Mouse (Mus musculus): ENCODE measurements around the gene Sf3b3.

Sf3b3 gene

DNA sequence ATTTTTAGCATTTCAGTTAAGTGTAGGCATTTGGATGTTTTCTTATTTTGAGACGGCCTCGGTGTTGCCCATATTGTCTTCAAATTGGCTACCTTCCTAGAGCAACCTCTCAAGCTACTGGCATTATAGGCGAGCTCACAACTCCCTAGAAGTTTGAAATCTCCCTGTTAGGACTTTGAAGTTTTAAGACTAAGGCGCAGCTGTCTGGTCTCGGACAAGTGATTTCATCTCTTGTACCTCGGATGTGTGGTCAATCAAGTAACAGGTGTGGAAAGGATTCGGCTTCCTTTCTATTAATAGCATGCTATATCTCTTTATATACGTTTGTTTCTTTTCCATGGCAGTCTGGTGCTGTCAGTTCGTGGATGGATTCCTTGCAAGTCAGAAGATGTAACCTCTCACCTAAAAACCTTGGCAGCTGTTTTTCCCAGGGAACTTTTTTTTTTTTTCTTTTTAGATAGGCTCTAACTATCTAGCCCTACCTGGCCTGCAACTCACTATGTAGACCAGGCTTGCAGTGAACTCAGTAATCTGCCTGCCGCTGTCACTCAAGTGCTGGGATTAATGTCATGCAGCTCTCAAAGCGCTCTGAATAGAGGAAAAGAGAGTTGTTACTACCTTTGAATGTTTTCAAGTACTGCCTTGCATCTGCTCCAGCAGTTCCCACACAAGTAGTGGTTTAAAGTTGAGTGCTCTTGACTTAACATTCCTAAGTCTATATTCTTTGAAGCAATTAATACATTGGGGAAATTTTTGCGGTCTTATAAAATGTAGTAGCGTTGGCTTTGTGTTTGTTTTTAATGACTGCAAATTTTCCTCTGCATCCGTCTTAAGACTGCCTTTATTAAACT, 1.3 kb upstream of the Sf3b3 start:
- no peak for DNase-seq (ENCODE audit: low read depth, low spot score)

DNA sequence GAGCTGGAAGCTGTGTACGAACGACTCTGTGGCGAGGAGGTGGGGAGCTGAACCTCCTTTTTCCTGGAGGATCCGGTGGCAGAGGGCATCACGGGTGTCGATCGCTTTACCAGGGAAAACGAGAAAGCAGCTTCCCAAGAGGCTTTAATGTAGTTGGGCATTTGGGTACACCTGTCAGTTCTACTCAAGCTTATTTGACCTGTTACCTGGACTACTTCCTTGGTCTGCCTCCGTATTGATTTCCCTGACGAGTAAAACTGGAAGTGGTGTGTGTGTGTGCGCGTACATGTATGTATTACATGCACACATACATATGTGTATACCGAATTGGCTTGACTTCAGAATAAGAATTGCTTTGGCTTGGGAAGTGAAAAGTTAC, 573 bp upstream of the Sf3b3 start:
- DNase-seq (ENCODE audit: low read depth, low spot score), result no peak

DNA sequence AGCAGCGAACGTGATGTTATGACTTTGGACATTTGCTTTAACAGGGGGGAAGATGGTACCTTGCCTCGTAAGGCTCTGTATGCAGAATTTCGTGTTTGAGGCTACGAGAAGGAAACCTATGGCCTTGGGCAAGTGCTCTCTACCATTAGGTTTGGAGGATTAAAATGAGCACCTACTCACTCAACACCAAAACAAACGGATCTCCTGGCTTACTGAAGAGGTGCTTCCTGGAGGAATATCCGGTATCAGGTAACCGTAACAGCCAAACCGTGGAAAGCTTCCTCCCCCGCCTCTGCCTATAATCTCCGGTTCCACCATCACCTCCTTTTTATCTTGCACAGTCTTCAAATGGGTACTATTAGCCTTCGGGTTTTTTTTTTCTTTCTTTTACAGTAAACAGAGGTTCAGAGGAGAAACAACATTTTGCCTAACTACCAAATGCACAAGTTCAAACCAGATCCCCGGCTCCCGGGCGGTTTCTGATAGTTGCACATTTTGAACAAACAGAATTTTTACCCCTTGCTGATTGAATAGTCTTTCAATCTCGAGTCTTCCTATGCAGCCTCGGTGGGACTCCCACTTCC, 674 bp downstream of the Sf3b3 start:
- peak; percentile 11 for DNase-seq (ENCODE audit: low read depth, low spot score)

DNA sequence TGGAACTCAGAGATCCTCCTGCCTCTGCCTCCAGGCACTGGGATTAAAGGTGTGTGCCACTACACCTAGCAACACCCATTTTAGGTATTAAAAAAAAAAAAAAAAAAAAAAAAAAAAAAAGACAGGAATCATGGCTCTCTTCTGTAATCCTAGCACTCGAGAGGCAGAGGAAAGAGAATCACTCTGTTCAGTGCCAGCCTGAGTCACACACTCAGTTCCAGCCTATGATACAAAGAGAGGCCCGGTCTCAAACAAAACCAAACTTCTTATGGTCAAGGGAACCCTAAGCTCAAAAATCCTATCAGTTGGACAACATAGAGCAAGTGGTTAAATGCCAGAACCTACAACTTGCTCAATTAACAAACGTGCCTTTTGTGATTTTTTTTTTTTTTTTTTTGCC, 1.6 kb downstream of the Sf3b3 start:
- DNase-seq (ENCODE audit: low read depth, low spot score), result no peak

DNA sequence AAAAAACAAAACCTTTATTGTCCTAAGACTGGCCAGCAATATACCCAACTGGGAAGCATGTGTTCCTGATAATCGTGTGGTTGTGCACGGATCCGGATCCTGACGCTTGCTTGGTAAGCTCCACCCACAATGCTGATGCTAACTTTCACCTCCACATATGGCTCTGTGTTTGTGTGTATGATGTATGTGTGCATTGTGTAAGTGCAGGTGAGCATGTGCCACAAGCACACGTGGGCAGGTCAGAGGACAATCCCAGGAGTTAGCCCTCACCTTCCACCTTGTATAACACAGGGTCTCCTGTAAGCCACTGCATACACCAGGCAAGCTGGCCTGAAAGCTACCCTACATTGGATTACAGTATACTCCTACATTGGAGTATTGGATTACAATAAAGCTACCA, 3.4 kb downstream of the Sf3b3 start:
- no peak for DNase-seq (ENCODE audit: low read depth, low spot score)

DNA sequence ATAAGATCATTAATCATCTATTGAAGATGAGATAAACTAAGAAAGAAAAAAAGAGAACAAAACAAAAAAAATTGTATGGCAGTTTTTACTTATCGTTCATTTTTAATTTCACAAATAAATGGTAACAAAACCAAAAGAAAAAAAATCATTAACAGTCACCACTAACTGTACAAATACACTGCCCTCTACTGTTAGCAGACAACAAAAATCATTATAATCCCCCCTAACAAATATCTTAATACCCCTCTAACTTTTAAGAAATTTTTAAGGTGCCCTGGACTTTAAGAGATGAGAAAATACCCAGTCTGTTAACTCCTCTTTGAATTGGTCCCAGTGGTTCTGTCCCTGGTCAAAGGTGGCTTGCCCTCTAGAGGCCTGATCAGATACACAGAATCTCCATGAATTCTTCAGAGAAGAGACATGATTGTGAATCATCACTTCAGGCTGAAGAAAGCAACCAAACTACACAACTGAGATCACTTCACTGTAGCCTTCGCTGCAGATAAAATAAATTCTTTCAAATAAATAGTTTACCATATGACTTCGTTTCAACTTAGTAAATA, 4.5 kb downstream of the Sf3b3 start:
- no peak for DNase-seq (ENCODE audit: low read depth, low spot score)

DNA sequence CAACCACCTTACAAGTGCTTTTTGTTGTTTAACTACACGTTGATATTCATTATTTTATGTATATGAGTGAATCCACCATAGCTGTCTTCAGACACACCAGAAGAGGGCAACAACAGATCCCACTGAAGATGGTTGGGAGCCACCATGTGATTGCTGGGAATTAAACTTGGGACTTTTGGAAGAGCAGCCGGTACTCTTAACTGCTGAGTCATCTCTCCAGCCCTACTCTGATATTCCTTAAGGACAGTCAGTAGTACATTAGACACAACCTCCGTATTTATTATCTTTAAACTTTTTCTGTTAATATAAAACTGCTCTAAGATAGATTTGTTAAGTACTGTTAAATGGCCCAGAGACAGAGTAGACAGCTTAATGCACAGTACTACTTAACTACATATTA, 14.6 kb downstream of the Sf3b3 start:
- no peak for DNase-seq (ENCODE audit: low read depth, low spot score)

DNA sequence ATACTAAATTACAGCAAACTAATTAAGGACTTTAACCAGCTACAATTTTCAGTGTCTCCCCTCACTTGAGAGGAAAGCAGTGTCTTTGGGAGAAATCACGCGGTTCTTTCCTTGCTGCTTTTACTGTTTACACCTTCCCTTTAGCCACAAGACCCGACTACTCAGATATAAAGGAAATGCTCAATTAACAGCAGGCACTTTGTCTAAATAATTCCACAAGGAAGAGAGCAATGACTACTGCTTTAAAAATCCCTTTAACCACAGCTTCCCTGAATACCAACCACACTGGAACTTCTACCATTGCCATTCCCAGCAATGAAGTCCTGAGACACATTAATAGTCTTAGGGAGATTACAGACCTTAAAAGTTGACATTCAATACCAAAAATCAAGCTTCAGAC, 18.1 kb downstream of the Sf3b3 start:
- DNase-seq (ENCODE audit: low read depth, low spot score), result no peak

DNA sequence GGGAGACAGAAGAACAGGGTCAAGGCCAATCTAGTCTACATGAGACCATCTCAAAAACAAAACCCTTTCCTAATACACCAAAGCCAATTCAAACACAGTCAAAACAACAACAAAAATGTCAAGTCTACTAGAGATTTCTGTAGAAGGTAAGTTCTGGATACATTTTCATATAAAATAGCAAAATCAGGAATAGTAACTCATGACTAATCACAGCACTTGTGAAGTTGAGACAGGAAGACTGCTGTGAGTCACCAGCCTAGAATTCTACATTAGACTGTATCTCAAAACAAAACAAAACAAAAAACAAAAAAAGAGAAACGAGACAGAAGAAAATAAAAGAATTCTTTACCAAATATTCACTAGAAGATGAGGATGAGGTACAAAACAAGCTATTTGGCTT, 21.7 kb downstream of the Sf3b3 start:
- DNase-seq (ENCODE audit: low read depth, low spot score), result no peak

DNA sequence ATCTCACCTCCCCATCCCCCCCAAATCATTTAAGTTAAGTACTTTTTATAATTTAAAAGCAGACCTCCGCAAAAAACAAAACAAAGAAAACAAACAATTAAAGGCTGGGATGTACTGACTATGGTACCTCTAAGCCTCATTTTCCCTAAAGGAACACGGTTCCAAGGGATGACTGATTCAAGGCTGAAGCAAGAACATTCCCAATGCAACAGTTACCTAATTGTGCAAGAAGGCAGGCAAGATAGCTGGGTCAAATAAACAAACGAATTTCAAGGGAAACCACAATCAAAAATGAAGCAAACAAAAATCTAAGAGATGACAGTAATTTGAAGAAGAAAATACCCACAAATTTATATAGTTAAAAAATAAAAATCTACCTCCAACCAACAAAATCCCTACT, 24.6 kb downstream of the Sf3b3 start:
- DNase-seq (ENCODE audit: low read depth, low spot score), result no peak

DNA sequence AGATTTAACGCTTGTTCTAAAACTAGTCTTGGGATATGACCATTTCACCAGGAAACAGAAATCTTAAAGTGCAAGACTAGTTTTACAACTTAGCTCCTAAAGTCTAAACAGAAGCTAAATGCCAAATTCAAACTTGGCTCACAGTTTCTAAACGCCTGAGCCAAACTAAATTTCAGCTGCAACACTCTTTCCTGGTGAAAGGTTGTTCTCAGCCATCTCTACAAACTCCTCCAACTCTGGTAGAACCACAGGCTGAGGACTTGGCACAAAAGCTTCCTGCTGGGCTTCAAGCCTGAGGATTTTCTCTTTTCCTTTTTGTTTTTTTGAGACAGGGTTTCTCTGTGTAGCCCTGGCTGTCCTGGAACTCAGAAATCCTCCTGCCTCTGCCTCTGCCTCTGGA, 26.3 kb downstream of the Sf3b3 start:
- no peak for DNase-seq (ENCODE audit: low read depth, low spot score)

DNA sequence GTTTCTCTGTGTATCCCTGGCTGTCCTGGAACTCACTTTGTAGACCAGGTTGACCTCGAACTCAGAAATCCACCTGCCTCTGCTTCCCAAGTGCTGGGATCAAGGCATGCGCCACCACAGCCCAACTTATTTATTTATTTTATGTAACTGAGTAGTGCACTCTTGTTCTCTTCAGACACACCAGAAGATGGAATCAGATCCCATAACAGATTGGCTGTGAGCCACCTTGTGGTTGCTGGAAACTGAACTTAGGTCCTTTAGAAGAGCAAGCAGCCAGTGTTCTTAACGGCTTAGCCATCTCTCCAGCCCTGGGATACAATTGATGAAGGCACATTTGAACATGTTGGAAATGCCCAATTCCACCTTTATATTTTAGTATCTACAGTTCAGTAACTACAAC, 28.0 kb downstream of the Sf3b3 start:
- DNase-seq (ENCODE audit: low read depth, low spot score), result no peak

DNA sequence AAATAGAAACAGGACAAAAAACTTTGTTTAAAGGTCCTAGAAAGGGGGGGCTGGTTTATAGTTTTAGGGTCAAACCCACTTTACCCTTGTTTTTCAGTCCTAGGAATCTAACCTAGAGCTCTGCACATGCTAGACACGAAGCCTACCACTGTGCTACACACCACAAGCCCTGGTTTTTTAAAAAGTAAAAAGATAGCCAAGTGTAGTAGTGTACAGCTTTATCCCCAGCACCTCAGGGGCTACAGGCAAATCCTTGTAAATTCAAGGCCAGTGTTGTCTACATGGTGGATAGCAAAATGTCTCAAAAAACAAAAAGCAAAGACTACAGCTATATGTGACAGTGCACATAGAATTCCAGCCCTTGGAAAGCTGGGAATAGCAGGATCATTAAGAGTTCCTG, 29.6 kb downstream of the Sf3b3 start:
- DNase-seq (ENCODE audit: low read depth, low spot score), result no peak

DNA sequence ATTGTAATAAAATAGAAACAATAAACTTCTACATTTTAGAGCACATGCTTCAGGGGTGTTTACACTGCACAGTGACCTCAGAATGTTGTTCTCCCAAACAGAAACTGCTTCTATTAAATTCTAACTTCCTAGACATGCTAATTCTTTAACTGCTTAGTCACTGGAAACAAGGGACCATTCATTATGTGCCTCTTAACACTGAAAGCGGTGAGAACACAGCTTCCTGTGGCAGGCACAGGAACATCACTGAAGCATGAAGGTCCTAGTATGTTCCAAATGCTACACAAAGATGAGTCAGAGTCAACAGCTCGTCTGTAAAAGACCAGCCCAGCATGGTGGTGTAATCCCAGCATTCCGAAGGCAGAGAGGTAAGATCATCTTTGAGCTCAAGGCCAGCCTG, 31.3 kb downstream of the Sf3b3 start:
- no peak for DNase-seq (ENCODE audit: low read depth, low spot score)

DNA sequence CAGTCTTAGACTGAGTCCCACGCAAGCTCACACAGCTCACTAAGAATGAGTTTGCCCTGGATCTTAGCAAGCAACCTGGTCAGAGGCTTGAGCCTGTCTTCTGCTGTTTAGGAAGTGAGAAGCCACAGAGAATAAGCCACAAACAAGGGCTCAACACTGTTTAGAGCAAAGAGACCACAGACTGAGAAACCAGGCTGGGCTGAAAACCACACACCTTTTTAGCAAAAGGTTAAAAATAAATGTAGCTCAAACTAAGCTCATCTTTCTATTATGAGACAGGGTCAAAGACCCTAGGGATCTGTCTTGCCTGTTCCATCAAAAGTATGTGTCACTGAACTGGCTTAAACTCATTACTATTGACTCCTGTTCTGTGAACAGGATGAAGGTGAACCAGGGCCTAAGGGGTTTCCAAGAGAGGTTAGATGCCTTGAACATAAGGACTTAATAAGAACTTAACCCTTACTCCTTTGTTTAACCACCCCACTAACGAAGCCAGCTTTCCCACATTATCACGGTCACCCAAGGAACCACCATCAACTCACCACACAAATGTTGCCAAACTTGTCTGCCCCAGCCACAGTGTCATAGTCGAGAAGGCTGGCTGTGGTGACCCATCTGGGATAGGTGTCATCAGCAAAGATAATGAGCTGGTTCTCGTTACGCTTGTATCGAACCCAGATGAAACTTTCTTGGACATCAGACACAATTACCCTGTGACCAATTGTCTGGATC, 33.3 kb downstream of the Sf3b3 start:
- no peak for DNase-seq (ENCODE audit: low read depth, low spot score)

DNA sequence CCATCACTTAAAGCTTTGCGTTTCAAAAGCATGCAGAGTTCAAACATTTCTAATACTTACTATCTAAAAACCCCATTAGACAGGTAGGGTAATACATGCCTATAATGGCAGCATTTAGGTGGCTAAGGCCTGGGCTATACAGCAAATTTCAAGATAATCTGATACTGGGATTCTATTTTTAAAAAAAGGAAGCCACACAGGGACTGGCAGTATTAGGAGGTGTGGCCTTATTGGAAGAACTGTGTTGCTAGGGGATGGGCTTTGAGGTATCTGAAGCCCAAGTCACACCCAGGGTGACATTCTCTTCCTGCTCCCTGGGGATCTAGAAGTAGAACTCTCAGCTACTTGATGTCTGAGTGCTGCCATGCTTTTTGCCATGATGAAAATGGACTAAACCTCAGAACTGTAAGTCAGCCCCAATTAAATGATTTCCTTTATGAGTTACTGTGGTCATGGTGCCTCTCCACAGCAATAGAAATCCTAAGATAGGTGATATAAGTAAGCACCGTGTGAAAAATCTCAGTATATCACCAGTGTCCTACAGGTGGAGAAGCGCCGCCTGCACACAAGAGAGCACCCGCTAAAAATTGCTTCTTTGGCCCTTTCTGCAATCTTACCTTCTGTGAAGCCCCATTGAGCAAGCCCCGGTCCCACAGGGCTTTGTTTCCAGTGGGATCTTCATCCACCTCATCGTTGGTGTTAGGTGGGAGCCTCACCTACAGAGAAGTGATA, 34.1 kb downstream of the Sf3b3 start:
- DNase-seq (ENCODE audit: low read depth, low spot score), result no peak

DNA sequence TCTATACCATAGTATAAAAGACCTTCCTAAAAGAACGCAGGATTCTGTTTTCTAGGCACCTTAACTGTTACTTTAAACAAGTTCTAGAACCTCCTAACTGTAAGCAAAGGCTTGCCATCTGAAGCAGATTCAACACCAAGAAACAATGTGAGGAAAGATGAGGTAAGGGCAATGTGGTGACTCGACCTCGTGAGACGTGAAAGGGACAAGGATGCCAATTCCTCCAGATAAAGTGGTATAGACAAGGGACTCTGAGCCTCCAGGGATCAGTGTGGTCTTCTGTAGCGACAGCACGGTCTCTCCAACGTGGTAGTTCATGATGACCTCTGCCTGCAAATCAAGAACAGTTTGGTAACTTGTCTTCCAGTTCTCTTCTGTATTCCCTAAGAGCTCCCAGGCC, 34.8 kb downstream of the Sf3b3 start:
- no peak for DNase-seq (ENCODE audit: low read depth, low spot score)

DNA sequence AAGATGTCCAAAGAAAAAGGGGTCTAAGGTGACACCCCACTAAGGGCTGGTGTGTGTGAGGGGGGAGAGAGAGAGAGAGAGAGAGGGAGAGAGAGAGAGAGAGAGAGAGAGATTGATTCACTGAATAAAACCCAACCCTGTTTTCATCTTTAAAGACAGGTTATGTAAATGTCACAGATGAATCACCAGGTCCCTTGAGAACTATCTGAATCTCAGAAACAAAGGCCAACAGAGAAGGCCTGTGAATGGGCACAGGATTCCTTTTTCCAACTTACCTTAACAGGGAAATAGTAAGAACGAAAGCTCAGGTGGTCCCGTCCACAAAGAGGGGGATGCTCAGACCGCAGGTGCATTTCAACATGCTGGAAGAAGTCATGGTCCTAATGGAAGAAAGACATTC, 35.5 kb downstream of the Sf3b3 start:
- DNase-seq (ENCODE audit: low read depth, low spot score), result no peak

DNA sequence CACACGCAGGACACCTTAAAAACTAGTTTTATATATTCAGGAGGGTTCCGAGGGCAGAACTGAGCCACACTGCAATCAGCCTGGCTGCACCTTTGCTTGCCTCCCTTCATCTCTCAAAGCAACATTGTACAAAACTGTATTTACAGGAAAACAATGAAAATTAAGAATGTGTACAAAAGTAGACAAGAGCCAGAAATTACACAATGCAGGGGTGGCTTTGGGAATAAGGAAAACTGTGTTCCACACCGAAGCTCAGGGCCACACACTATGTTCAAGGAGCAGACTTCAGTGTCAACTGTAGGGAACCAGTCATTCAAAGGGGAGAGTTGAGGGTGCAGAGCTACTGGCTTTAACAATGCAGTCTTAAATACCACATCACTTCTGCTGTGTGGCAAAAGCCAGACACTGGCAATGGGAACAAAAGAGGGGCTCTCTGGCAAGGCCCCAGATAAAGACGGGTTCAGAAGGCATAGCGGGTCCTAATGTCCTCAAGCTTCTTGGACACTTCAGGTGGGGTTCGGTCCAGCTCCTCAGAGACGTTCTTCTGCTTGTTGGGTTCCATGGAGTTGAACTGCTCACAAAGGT, 36.0 kb downstream of the Sf3b3 start:
- no peak for DNase-seq (ENCODE audit: low read depth, low spot score)

DNA sequence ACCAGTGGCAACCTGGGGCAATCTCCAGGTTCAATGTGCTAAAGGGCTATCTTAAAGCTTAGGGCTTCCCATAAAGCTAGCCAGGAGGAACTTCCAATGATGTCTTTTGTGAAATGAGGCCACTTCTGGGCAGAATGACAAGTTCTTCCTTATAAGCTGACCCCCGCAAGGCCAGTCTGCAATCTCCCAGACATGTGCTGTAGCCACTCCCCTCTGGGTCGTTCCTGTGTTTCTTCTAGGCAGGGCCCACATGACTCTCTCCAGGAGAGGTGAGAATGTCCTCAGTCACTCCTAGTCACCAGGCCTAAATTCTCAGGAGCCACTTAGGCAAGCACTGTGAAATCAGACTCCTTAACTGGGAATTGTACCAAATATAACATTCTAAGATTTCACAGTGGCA, 36.8 kb downstream of the Sf3b3 start:
- DNase-seq (ENCODE audit: low read depth, low spot score), result no peak
